Comparison of ENCODE assay signal across 8 mouse cellular contexts in genomic region chr7:100288622-100289021, GRCm38 (mm10). TPM values are rescaled to one million over a fixed set of nuclear protein-coding genes. Genes with fewer than 3 reads are reported as not detected.
DNase-seq lines count a peak whose midpoint lies in the region; ATAC-seq and TF ChIP-seq lines count a peak whose summit lies in the region.

No protein-coding gene starts in this region.

- peak overlapping the region; percentile 13; the same call in 1 of the 2 replicates for H3K9ac ChIP-seq in intestine, embryonic 16.5 days (ENCODE audit: low read depth, low read length)

- H3K4me2 ChIP-seq in intestine, embryonic 16.5 days (ENCODE audit: low read depth, low read length), result peak overlapping the region; percentile 37

- H3K27me3 ChIP-seq in megakaryocyte, embryonic 14.5 days (replicated peaks), result peaks cover 91% of the 10 kb centered on the region
- peaks cover 9% of the 10 kb centered on the region; the same call in 1 of the 2 replicates for H3K27me3 ChIP-seq in intestine, embryonic 16.5 days (replicated peaks; ENCODE audit: control insufficient read depth, insufficient read depth, low read length)
- peaks cover 46% of the 10 kb centered on the region for H3K27me3 ChIP-seq in midbrain, embryonic 10.5 days (ENCODE audit: low read depth, poor library complexity, severe bottlenecking)

- 26% methylated on average over 11 of the region's 11 CpGs for WGBS in intestine, embryonic 16.5 days
- WGBS in midbrain, embryonic 10.5 days, result 42% methylated on average over 11 of the region's 11 CpGs

- H3K36me3 ChIP-seq in megakaryocyte, embryonic 14.5 days (replicated peaks; ENCODE audit: low read length), result no peaks in the 10 kb centered on the region
- no peaks in the 10 kb centered on the region for H3K36me3 ChIP-seq in intestine, embryonic 16.5 days (ENCODE audit: control insufficient read depth, insufficient read depth, low read length)
- H3K36me3 ChIP-seq in midbrain, embryonic 10.5 days, result no peaks in the 10 kb centered on the region

- no peak for TF ChIP-seq CTCF in gastrocnemius, adult 2 months (IDR thresholded peaks at IDR 0.05)

- H3K4me3 ChIP-seq in megakaryocyte, embryonic 14.5 days (replicated peaks), result peak overlapping the region; percentile 71
- H3K4me3 ChIP-seq in gastrocnemius, adult 2 months, result peak overlapping the region; percentile 56
- peak overlapping the region; percentile 18; the same call in 1 of the 2 replicates for H3K4me3 ChIP-seq in intestine, embryonic 16.5 days (ENCODE audit: low read length)
- 0 out of 2 replicates have a peak overlapping the region, but pooled peaks have one; percentile 14 for H3K4me3 ChIP-seq in midbrain, embryonic 10.5 days

- H3K27ac ChIP-seq in gastrocnemius, adult 2 months, result no peak overlapping the region
- peak overlapping the region; percentile 72 for H3K27ac ChIP-seq in intestine, embryonic 16.5 days (ENCODE audit: low read length)
- peak overlapping the region; percentile 68 for H3K27ac ChIP-seq in midbrain, embryonic 10.5 days (replicated peaks)

- ATAC-seq in megakaryocyte, adult 5-6 weeks (ENCODE audit: poor library complexity, severe bottlenecking), result no peak
- peak; percentile 73 for ATAC-seq in intestine, embryonic 16.5 days

- peaks cover 23% of the 10 kb centered on the region for H3K9me3 ChIP-seq in megakaryocyte, embryonic 14.5 days
- H3K9me3 ChIP-seq in intestine, embryonic 16.5 days (ENCODE audit: control insufficient read depth, low read length), result no peaks in the 10 kb centered on the region
- no peaks in the 10 kb centered on the region for H3K9me3 ChIP-seq in midbrain, embryonic 10.5 days (replicated peaks)

- H3K4me1 ChIP-seq in megakaryocyte, embryonic 14.5 days, result peaks cover 20% of the 10 kb centered on the region
- H3K4me1 ChIP-seq in intestine, embryonic 16.5 days (ENCODE audit: control insufficient read depth, insufficient read depth, low read length), result peaks cover 24% of the 10 kb centered on the region
- peaks cover 39% of the 10 kb centered on the region for H3K4me1 ChIP-seq in midbrain, embryonic 10.5 days

- DNase-seq in gastrocnemius, adult 2 months, result peak; percentile 60
- peak; percentile 21 for DNase-seq in midbrain, embryonic 10.5 days (ENCODE audit: low spot score)
- DNase-seq in thymus, postnatal 14 days, result no peak
- DNase-seq in frontal cortex, postnatal 25 days (ENCODE audit: low spot score in 2 of 2), result no peak
- DNase-seq in frontal cortex, postnatal 36 days (ENCODE audit: low spot score in 2 of 2), result no peak

- intact Hi-C loops in gastrocnemius, adult 2 months (cut with DNase I), result no loop called here

RNA-seq across cellular contexts. Expression of gene P4ha3, which starts 3.3 kb away (rescaled TPM):
- 0.22 TPM in 1 of 2 replicates, not detected in the other for polyA plus RNA-seq in megakaryocyte, embryonic 14.5 days (2012; ENCODE audit: insufficient read depth, low replicate concordance)
- total RNA-seq in megakaryocyte, adult 5-6 weeks (2015), result not detected in 2 replicates
- not detected in 2 replicates for total RNA-seq in megakaryocyte, adult 5-6 weeks (2017)
- total RNA-seq in gastrocnemius, adult 2 months (2021), result under 1 TPM in 1 of 2 experiments, not detected in 1; 0.20 TPM
- polyA plus RNA-seq in intestine, embryonic 16.5 days (2015; fragmentation: Nextera tagmentation; extraction: Ambion mirVana), result 3.6 and 3.7 TPM in 2 replicates
- 1.4 and 3.1 TPM in 2 replicates for polyA plus RNA-seq in midbrain, embryonic 10.5 days (2016; fragmentation: Nextera tagmentation; extraction: Ambion mirVana)

Comparison
In these comparisons a context has a peak if more than half of its experiments do, and no peak if none do; other contexts are left out.
1. H3K4me3 ChIP-seq: peak in every context shown above with its lines; median percentile 71 in megakaryocyte, embryonic 14.5 days; 56 in gastrocnemius, adult 2 months; 18 in intestine, embryonic 16.5 days; 14 in midbrain, embryonic 10.5 days.
2. DNase-seq: peak in gastrocnemius, adult 2 months (single experiment) and midbrain, embryonic 10.5 days (single experiment); none in thymus, postnatal 14 days (single experiment), frontal cortex, postnatal 25 days (0 of 2) and frontal cortex, postnatal 36 days (0 of 2).